Mouse (Mus musculus) myocyte (in vitro differentiated cells): ENCODE measurements at regions not wholly inside any gene's neighbourhood (a gene's known extent, or its start where the extent isn't known, plus 50 kb on each side); places are given as distances from the start of the nearest gene placed in this dataset.

Source experiments
- E2F4 ChIP-seq: IDR thresholded peaks from one replicate; pipeline ENCODE4 v1.6.1; 2011; ENCODE audit warnings: mild to moderate bottlenecking, control low read depth, moderate library complexity; ENCODE audit not compliant: insufficient read depth
- MYOG ChIP-seq, 3 experiments: IDR thresholded peaks; one replicate each; pipeline ENCODE4 v1.6.1; 2011; ENCODE audit warnings: control low read depth in 2 of 3, low read depth in 2 of 3, mild to moderate bottlenecking in 2 of 3; ENCODE audit not compliant: insufficient read length in 2 of 3, control insufficient read depth in 1 of 3, insufficient read depth in 1 of 3
- POLR2A ChIP-seq: IDR thresholded peaks from one replicate; pipeline ENCODE4 v1.6.1; 2011; ENCODE audit warnings: low read depth, mild to moderate bottlenecking, control low read depth, moderate library complexity; ENCODE audit not compliant: insufficient read length
- TCF12 ChIP-seq: IDR thresholded peaks from one replicate; pipeline ENCODE4 v1.6.1; 2011; ENCODE audit warnings: mild to moderate bottlenecking, control low read depth; ENCODE audit not compliant: poor library complexity, insufficient read depth, severe bottlenecking
- TCF3 ChIP-seq: IDR thresholded peaks from one replicate; pipeline ENCODE4 v1.6.1; 2011; ENCODE audit warnings: low read depth, control low read depth; ENCODE audit not compliant: insufficient read length
- USF1 ChIP-seq: IDR thresholded peaks from one replicate; pipeline ENCODE4 v1.6.1; 2011; ENCODE audit warnings: low read depth, mild to moderate bottlenecking, control low read depth, moderate library complexity

DNA sequence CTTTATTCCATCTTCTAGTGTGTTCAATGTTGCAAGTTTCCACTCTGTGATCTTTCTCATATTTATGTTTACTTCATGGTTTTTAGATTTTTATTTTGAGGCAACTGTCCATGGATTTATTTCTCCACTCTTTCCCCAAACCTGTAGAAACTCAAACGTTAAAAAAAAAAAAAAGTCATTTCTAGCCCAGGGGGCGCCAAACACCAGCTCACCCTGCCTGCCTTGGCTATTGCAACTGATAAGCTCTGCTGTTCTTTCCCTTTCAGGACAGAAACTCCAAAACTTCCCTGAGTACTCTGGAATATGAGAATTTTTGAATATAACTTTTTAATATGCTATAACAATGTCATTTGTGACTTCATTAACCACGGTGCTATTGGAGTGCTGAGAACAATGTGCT, 201.9 kb upstream of the Cxcl12 start:
- no peak for TF ChIP-seq USF1
- TF ChIP-seq E2F4 = no peak
- no peak for TF ChIP-seq POLR2A
- TF ChIP-seq TCF3 = no peak
- TF ChIP-seq MYOG (IDR thresholded peaks at IDR 0.05; ENCODE audit: control insufficient read depth in 1 of 3, insufficient read depth in 1 of 3, insufficient read length in 2 of 3, low read depth in 2 of 3) = no peak
- TF ChIP-seq TCF12 = no peak
